Mouse (Mus musculus) leukemia stem cell, adult 10-12 weeks (primary cell): ENCODE data around the gene Hmgb2. TPM values are rescaled to one million over a fixed set of nuclear protein-coding genes. Genes with fewer than 3 reads are reported as not detected.

Experiments
- polyA plus RNA-seq: library from polyadenylated mRNA; stranded (reverse); fragments of >175 nt; gene quantifications from 2 replicates; pipeline ENCODE4 v1.2.3, GENCODE M21; 2012; ENCODE audit warnings: low replicate concordance

Gene Hmgb2
- polyA plus RNA-seq, result 107 and 119 TPM in 2 replicates

DNA sequence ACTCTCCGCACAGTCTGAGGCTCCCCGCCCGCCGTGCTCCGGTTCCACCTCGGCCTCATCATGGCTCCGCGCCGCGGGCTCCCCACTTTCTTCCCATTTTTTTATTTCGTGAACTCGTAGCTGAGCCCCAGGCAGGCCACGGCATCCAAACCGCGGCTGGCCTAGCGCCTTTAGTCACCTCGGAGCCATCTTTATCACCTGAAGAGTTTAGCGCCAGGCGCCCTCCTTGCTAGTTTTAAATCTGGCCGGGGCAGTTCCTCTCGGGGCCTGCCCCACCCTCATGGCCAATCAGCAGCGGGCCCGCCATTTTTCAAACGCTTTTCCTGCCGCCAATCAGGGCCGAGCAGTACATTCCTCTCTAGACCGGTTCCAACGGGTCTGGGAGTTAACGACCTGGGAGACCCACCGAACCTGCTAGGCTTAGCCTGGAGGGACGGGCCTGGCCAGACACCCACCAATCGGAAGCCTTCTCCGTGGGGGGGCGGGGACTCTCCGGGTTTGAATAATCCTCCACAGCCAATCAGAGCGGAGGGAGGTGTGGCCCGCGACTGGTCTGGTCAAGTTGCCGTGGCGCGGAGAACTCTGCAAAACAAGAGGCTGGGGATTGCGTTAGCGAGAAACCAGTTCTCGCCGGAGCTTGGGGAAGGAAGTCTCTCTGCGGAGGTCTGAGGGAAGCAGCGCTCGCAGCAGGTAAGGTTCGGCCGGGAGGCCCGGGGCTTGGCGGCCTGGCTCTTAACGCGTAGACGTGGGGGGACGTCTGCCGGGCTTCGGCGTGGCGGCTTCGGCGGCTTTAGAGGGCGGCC, at the start of gene Hmgb2:
TSS of gene Hmgb2 (plus strand) at position 592 of the 803 bp plus-strand sequence.

DNA sequence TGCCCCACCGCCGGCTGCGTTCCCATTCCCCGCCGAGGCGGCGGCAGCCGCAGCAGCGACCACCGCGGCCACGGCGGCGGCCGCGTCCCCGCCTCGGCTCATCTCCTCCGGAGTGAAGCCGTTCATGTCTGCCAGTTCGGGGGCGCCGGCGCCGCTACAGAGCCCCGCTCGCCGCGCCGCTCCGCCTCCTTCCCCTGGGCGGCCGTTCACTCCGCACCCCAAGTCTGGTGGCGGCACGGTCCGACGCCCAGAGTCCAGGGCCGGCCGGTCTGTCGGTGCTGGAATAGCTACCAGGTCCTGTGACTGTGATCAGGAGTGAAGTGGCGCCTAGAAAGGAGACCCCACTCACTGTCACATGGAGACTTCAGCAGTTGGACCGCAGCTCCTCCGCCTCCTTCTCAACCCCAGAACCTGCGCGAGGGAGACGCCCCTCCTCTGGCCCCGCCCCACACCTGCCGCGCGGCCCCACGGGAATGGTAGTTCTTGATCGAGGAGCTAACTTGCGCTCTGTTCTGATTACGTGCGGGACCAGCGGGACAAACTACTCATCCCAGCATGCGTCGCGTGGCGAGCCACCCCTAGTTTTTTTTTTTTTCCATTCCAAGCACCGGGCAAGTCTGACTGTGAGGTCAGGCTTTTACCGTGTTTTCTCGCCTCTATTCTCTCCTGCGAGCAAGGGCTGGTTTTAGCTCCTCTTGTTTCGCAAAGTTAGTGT, 24.1 kb upstream of the Hmgb2 start, which contains the start of gene Sap30:
TSS of gene Sap30 (minus strand) at position 420 of the 715 bp plus-strand sequence.

Other genes with a start within 250 kb of the Hmgb2 start
- gene Hand2, start 190.9 kb upstream of the Hmgb2 start, polyA plus RNA-seq, result not detected in 2 replicates
- gene Scrg1, start 56.0 kb upstream of the Hmgb2 start, polyA plus RNA-seq, result not detected in 2 replicates
- 14.0 and 17.5 TPM in 2 replicates for gene Sap30, start 24.0 kb upstream of the Hmgb2 start, polyA plus RNA-seq
- 0.50 and 0.66 TPM in 2 replicates for gene Galnt7, start 141.1 kb downstream of the Hmgb2 start, polyA plus RNA-seq